Mouse (Mus musculus) cortical plate, adult 2 months (tissue): ENCODE measurements around the gene Prss23. TPM values are rescaled to one million over a fixed set of nuclear protein-coding genes. Genes with fewer than 3 reads are reported as not detected.

Source experiments
- H3K27ac ChIP-seq: fragments of 200-500 bp; 2 replicates; pipeline ENCODE4 v1.5.1; 2012; ENCODE audit warnings: low read length, control low read depth, inconsistent platforms; ENCODE audit not compliant: insufficient read depth
- H3K4me1 ChIP-seq: fragments of 200-500 bp; 2 replicates; pipeline ENCODE4 v1.6.1; 2011; ENCODE audit warnings: low read length; ENCODE audit not compliant: control insufficient read depth, insufficient read depth
- H3K4me3 ChIP-seq: fragments of 200-500 bp; 2 replicates; pipeline ENCODE4 v1.5.1; 2011; ENCODE audit warnings: mild to moderate bottlenecking, low read length, control low read depth; ENCODE audit not compliant: insufficient read depth
- CTCF ChIP-seq: fragments of 200-500 bp; IDR thresholded peaks from 2 replicates; pipeline ENCODE4 v1.5.1; 2011; ENCODE audit warnings: mild to moderate bottlenecking, control low read depth, low read length; ENCODE audit not compliant: insufficient read depth; ENCODE audit errors: extremely low read depth
- POLR2A ChIP-seq: fragments of 200-500 bp; IDR thresholded peaks from 2 replicates; pipeline ENCODE4 v1.6.1; 2011; ENCODE audit warnings: mild to moderate bottlenecking, low read length, control low read depth; ENCODE audit not compliant: insufficient read depth; ENCODE audit errors: extremely low read depth
- polyA plus RNA-seq: library from polyadenylated mRNA; depleted of rRNA; stranded (reverse); fragments of >200 nt; gene quantifications from 2 replicates; pipeline ENCODE4 v1.2.3, GENCODE M21; 2012

Gene Prss23
- polyA plus RNA-seq, 1 experiment = 24.7 TPM

GRCm38 (mm10) chr7:89516551-89517459 is 10.2 kb downstream of the Prss23 start:
- TF ChIP-seq POLR2A (no peak), CTCF (no peak)
- Histone ChIP-seq H3K4me1 (0 out of 2 replicates have a peak, but pooled peaks cover 1% of the 10 kb centered on the region), H3K27ac (no peak overlapping the region), H3K4me3 (peak overlapping the region; percentile 42)

- Histone ChIP-seq H3K27ac (no peak overlapping the region), H3K4me1 (0 out of 2 replicates have a peak, but pooled peaks cover 1% of the 10 kb centered on the region), H3K4me3 (no peak overlapping the region)
- TF ChIP-seq CTCF (no peak), POLR2A (no peak)
Measured at GRCm38 (mm10) chr7:89511921-89512514, 15.0 kb downstream of the Prss23 start.

- H3K4me3 ChIP-seq = no peak overlapping the region
- no peak overlapping the region for H3K27ac ChIP-seq
- TF ChIP-seq POLR2A (no peak), CTCF (no peak)
- 0 out of 2 replicates have a peak, but pooled peaks cover 1% of the 10 kb centered on the region for H3K4me1 ChIP-seq
Measured at GRCm38 (mm10) chr7:89508672-89509071, 18.3 kb downstream of the Prss23 start.

GRCm38 (mm10) chr7:89499516-89500307 is 27.3 kb downstream of the Prss23 start:
- Histone ChIP-seq H3K27ac (no peak overlapping the region), H3K4me3 (no peak overlapping the region), H3K4me1 (peaks cover 2% of the 10 kb centered on the region; the same call in 1 of the 2 replicates)
- TF ChIP-seq POLR2A (no peak), CTCF (peak; percentile 64)

GRCm38 (mm10) chr7:89483769-89484568 is 43.0 kb downstream of the Prss23 start:
- Histone ChIP-seq H3K4me1 (no peaks in the 10 kb centered on the region), H3K27ac (no peak overlapping the region), H3K4me3 (no peak overlapping the region)
- TF ChIP-seq CTCF (no peak), POLR2A (no peak)

GRCm38 (mm10) chr7:89481723-89482122 is 45.3 kb downstream of the Prss23 start:
- no peak for TF ChIP-seq POLR2A
- TF ChIP-seq CTCF = no peak
- H3K4me1 ChIP-seq = no peaks in the 10 kb centered on the region
- no peak overlapping the region for H3K4me3 ChIP-seq
- no peak overlapping the region for H3K27ac ChIP-seq

- no peak for TF ChIP-seq POLR2A
- no peak for TF ChIP-seq CTCF
- Histone ChIP-seq H3K4me1 (no peaks in the 10 kb centered on the region), H3K4me3 (no peak overlapping the region), H3K27ac (no peak overlapping the region)
Measured at GRCm38 (mm10) chr7:89478490-89478889, 48.5 kb downstream of the Prss23 start.

- Histone ChIP-seq H3K27ac (no peak overlapping the region), H3K4me3 (no peak overlapping the region), H3K4me1 (no peaks in the 10 kb centered on the region)
- TF ChIP-seq POLR2A (no peak), CTCF (peak; percentile 62; the same call in 1 of the 2 replicates)
Measured at GRCm38 (mm10) chr7:89477294-89477999, 49.5 kb downstream of the Prss23 start.
